ENCODE assay signal across 19 mouse cellular contexts in the genomic region with DNA sequence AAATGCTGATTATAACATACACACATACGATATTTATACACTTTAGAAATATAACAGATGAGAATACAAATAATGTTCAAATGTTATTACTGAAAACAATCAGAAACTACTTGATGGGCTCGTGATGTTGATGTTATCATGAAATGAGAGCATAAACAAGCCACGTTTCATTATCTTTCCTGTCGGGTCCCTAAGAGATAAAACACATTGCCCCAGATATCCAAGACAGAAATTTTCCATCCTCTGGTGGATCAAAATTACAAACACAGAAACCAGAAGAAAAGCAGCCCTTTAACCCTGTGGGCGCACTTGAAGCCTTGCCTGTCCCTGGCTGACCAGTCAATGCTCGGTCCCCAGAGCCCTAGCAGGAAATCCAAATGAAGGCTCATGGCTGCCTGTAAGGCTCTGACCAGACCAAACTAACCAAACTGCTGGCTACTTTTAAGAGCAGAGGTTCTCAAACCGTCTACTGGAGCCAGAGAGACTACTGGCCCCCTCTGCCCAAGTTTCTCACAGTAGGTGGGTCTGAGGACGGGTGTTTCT. TPM values are rescaled to one million over a fixed set of nuclear protein-coding genes. Genes with fewer than 3 reads are reported as not detected.
A peak's percentile ranks its signal among the peaks of the same experiment; 100 is the strongest.
DNase-seq lines count a peak whose midpoint lies in the region; ATAC-seq and TF ChIP-seq lines count a peak whose summit lies in the region.
"Had no signal": no experiment of that assay in that cellular context is flagged by ENCODE, and none has a peak within 500 bp of the region (broad histone marks: within the 10 kb centered on the region; RNA-seq: fewer than 3 reads in every experiment).

No protein-coding gene starts in this region.

- peak; percentile 95 for DNase-seq in heart, adult 11 months
- no peak for DNase-seq in heart, postnatal 4 days
- peak; percentile 27 for DNase-seq in kidney, postnatal 10 days
- DNase-seq in kidney, postnatal 4 days = no peak
- no peak for DNase-seq in testis, postnatal 14 days (ENCODE audit: low spot score)
- no peak for DNase-seq in layer of hippocampus, postnatal 36 days
- DNase-seq: adrenal gland, adult 8-10 months; cerebellum, adult 11 months; cerebellum, postnatal 10 days; liver, embryonic 13.5 days; lung, embryonic 14.5 days; lung, postnatal 36 days; retina, postnatal 1 day had no signal

- no peaks in the 10 kb centered on the region for H3K27me3 ChIP-seq in testis, adult 2 months (ENCODE audit: control insufficient read depth, insufficient read depth, low read length)
- no peaks in the 10 kb centered on the region for H3K27me3 ChIP-seq in intestine, postnatal 0 days (replicated peaks; ENCODE audit: control insufficient read depth, insufficient read depth, low read length)
- H3K27me3 ChIP-seq: embryonic facial prominence, embryonic 13.5 days; liver, embryonic 13.5 days; stomach, embryonic 15.5 days had no signal

- no peaks in the 10 kb centered on the region for H3K36me3 ChIP-seq in testis, adult 2 months (ENCODE audit: control insufficient read depth, insufficient read depth, low read length)
- H3K36me3 ChIP-seq in intestine, postnatal 0 days (ENCODE audit: control insufficient read depth, insufficient read depth) = 0 out of 2 replicates have a peak, but pooled peaks cover 5% of the 10 kb centered on the region

- WGBS in intestine, postnatal 0 days = 54% methylated on average over 8 of the region's 8 CpGs

- no peak for ATAC-seq in intestine, postnatal 0 days
- ATAC-seq: forebrain, embryonic 14.5 days had no signal

- no peaks in the 10 kb centered on the region for H3K9me3 ChIP-seq in intestine, postnatal 0 days (ENCODE audit: control insufficient read depth)
- H3K9me3 ChIP-seq: embryonic facial prominence, embryonic 13.5 days; liver, embryonic 13.5 days; stomach, embryonic 15.5 days had no signal

- TF ChIP-seq POLR2A in testis, adult 2 months (IDR thresholded peaks at IDR 0.05; ENCODE audit: control insufficient read depth, low read depth, low read length) = no peak

- TF ChIP-seq CTCF in testis, adult 2 months (IDR thresholded peaks at IDR 0.05; ENCODE audit: control insufficient read depth, insufficient read depth, insufficient replicate concordance, low read depth, low read length) = no peak
- no peak for TF ChIP-seq CTCF in intestine, postnatal 0 days (IDR thresholded peaks at IDR 0.05; ENCODE audit: low read depth)

- peak overlapping the region; percentile 47; the same call in 1 of the 2 replicates for H3K27ac ChIP-seq in testis, adult 2 months (ENCODE audit: control insufficient read depth, insufficient read depth, low read depth, low read length)
- H3K27ac ChIP-seq in intestine, postnatal 0 days (ENCODE audit: low read depth, low read length) = no peak overlapping the region
- H3K27ac ChIP-seq: embryonic facial prominence, embryonic 13.5 days; kidney, postnatal 0 days; liver, embryonic 13.5 days; stomach, embryonic 15.5 days had no signal

- no peak overlapping the region for H3K4me2 ChIP-seq in intestine, postnatal 0 days (replicated peaks; ENCODE audit: low read depth)
- H3K4me2 ChIP-seq: embryonic facial prominence, embryonic 13.5 days; liver, embryonic 13.5 days; lung, embryonic 14.5 days; stomach, embryonic 15.5 days had no signal

- no peaks in the 10 kb centered on the region for H3K4me1 ChIP-seq in testis, adult 2 months (ENCODE audit: control insufficient read depth, insufficient read depth, low read length)
- H3K4me1 ChIP-seq in intestine, postnatal 0 days (replicated peaks; ENCODE audit: control insufficient read depth, insufficient read depth, low read length) = no peaks in the 10 kb centered on the region
- H3K4me1 ChIP-seq: stomach, embryonic 15.5 days had no signal

- H3K9ac ChIP-seq in intestine, postnatal 0 days (ENCODE audit: low read depth, low read length) = no peak overlapping the region
- H3K9ac ChIP-seq: embryonic facial prominence, embryonic 13.5 days; liver, embryonic 13.5 days; lung, embryonic 14.5 days; stomach, embryonic 15.5 days had no signal

- no peak overlapping the region for H3K4me3 ChIP-seq in testis, adult 2 months (ENCODE audit: control insufficient read depth, low read depth, low read length)
- no peak overlapping the region for H3K4me3 ChIP-seq in intestine, postnatal 0 days (ENCODE audit: low read depth, low read length)
- H3K4me3 ChIP-seq: embryonic facial prominence, embryonic 13.5 days; liver, embryonic 13.5 days; stomach, embryonic 15.5 days had no signal

RNA-seq across cellular contexts. Expression of gene Fam162a, which starts 13.4 kb away (rescaled TPM):
- 100 to 1,000 TPM; 229 to 235 TPM for total RNA-seq in heart, postnatal 4 days (2021)
- polyA plus RNA-seq in testis, adult 2 months (2012; rRNA removed) = 73.0 and 88.5 TPM in 2 replicates
- 445 and 480 TPM in 2 replicates for polyA plus RNA-seq in intestine, postnatal 0 days (2015; fragmentation: Nextera tagmentation; extraction: Ambion mirVana)
- 10 to 100 TPM; 81.1 to 82.7 TPM for total RNA-seq in layer of hippocampus, postnatal 36 days (2021)

RNA-seq across cellular contexts. Expression of gene Ccdc58, which starts 13.5 kb away (rescaled TPM):
- 10 to 100 TPM; 57.1 to 59.1 TPM for total RNA-seq in heart, postnatal 4 days (2021)
- polyA plus RNA-seq in testis, adult 2 months (2012; rRNA removed) = 10.4 and 13.0 TPM in 2 replicates
- polyA plus RNA-seq in intestine, postnatal 0 days (2015; fragmentation: Nextera tagmentation; extraction: Ambion mirVana) = 64.6 and 65.2 TPM in 2 replicates
- 10 to 100 TPM; 21.3 to 23.9 TPM for total RNA-seq in layer of hippocampus, postnatal 36 days (2021)

RNA-seq across cellular contexts. Expression of gene Wdr5b, which starts 17.0 kb away (rescaled TPM):
- 1 to 10 TPM; 5.9 to 6.1 TPM for total RNA-seq in heart, postnatal 4 days (2021)
- polyA plus RNA-seq in testis, adult 2 months (2012; rRNA removed) = 1.1 and 1.2 TPM in 2 replicates
- polyA plus RNA-seq in intestine, postnatal 0 days (2015; fragmentation: Nextera tagmentation; extraction: Ambion mirVana) = 3.8 and 4.0 TPM in 2 replicates
- 1 to 10 TPM; 5.4 to 5.8 TPM for total RNA-seq in layer of hippocampus, postnatal 36 days (2021)

Comparison
In these comparisons a context has a peak if more than half of its experiments do, and no peak if none do; other contexts are left out.
1. DNase-seq: peak in heart, adult 11 months (single experiment) and kidney, postnatal 10 days (single experiment); none in heart, postnatal 4 days (single experiment), kidney, postnatal 4 days (0 of 2), testis, postnatal 14 days (single experiment) and layer of hippocampus, postnatal 36 days (0 of 2).